Mouse (Mus musculus) heart, adult 10 weeks (tissue): ENCODE data around the gene Lhx8. TPM values are rescaled to one million over a fixed set of nuclear protein-coding genes. Genes with fewer than 3 reads are reported as not detected.

Experiments used
- polyA plus RNA-seq: library from polyadenylated mRNA; stranded (reverse); fragments of 350-450 nt; fragmentation: Illumina TruSeq; extraction: RNeasy Lipid Tissue Mini Kit (QIAGEN cat#74804); gene quantifications from one replicate; pipeline ENCODE4 v1.2.3, GENCODE M21; 2014; ENCODE audit warnings: low read depth, low replicate concordance

Gene Lhx8
- not detected for polyA plus RNA-seq

GRCm38 (mm10) chr3:154330181-154331002 lies at the start of gene Lhx8:
Gene Lhx8, minus strand, starts transcription at chr3:154330659.

